28 mouse cellular contexts compared by ENCODE assay signal in the genomic region with DNA sequence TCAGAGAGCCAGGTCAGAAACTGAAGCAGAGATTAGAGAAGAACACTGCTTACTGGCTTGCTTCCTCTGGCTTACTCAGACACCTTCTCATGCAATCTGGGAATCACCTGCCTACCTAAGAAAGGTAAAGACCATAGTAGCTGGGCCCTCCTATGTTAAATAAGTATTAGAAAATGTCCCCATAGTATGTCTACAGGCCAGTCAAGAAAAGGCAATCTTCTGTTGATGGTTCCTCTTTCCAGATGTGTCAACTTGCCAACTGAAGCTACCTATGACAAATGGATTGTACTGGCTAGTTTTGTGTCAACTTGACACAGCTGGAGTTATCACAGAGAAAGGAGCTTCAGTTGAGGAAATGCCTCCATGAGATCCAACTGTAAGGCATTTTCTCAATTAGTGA. TPM values are rescaled to one million over a fixed set of nuclear protein-coding genes. Genes with fewer than 3 reads are reported as not detected.
"Had no signal": no experiment of that assay in that cellular context is flagged by ENCODE, and none has a peak within 500 bp of the region (broad histone marks: within the 10 kb centered on the region; RNA-seq: fewer than 3 reads in every experiment).

No protein-coding gene starts in this region.

- H3K9ac ChIP-seq: embryonic facial prominence, embryonic 12.5 days; embryonic facial prominence, embryonic 13.5 days; embryonic facial prominence, embryonic 15.5 days; forebrain, embryonic 12.5 days; forebrain, embryonic 13.5 days; forebrain, embryonic 15.5 days; forebrain, postnatal 0 days had no signal

- H3K9me3 ChIP-seq: embryonic facial prominence, embryonic 10.5 days; embryonic facial prominence, embryonic 12.5 days; embryonic facial prominence, embryonic 13.5 days; embryonic facial prominence, embryonic 15.5 days; forebrain, embryonic 10.5 days; forebrain, embryonic 12.5 days; forebrain, embryonic 13.5 days; forebrain, embryonic 15.5 days had no signal

- H3K4me2 ChIP-seq: embryonic facial prominence, embryonic 12.5 days; embryonic facial prominence, embryonic 13.5 days; embryonic facial prominence, embryonic 15.5 days; forebrain, embryonic 12.5 days; forebrain, embryonic 13.5 days; forebrain, embryonic 15.5 days had no signal

- H3K27me3 ChIP-seq: embryonic facial prominence, embryonic 12.5 days; embryonic facial prominence, embryonic 13.5 days; embryonic facial prominence, embryonic 15.5 days; forebrain, embryonic 12.5 days; forebrain, embryonic 13.5 days; forebrain, embryonic 15.5 days had no signal

- H3K4me1 ChIP-seq: forebrain, embryonic 15.5 days had no signal

- H3K36me3 ChIP-seq: embryonic facial prominence, embryonic 10.5 days; embryonic facial prominence, embryonic 12.5 days; embryonic facial prominence, embryonic 13.5 days; embryonic facial prominence, embryonic 15.5 days; forebrain, embryonic 10.5 days; forebrain, embryonic 12.5 days; forebrain, embryonic 15.5 days had no signal

- H3K4me3 ChIP-seq: embryonic facial prominence, embryonic 10.5 days; embryonic facial prominence, embryonic 12.5 days; embryonic facial prominence, embryonic 13.5 days; embryonic facial prominence, embryonic 15.5 days; erythroblast, embryonic 14.5 days; forebrain, embryonic 10.5 days; forebrain, embryonic 12.5 days; forebrain, embryonic 13.5 days; forebrain, embryonic 15.5 days; gastrocnemius, adult 2 months; heart, adult 2 months had no signal

- DNase-seq: cerebellum, adult 9-10 months; cerebellum, adult 9-11 months; cerebellum, postnatal 10 days; cerebellum, postnatal 14 days; cerebellum, postnatal 25 days; cerebellum, postnatal 36 days; embryo, embryonic 11 days; forebrain, postnatal 0 days; gastrocnemius, adult 2 months; gastrocnemius, postnatal 10 days; gastrocnemius, postnatal 14 days; gastrocnemius, postnatal 25 days; gastrocnemius, postnatal 36 days; heart, adult 11 months; heart, adult 18-20 months; heart, adult 2 months had no signal

- H3K27ac ChIP-seq: embryonic facial prominence, embryonic 10.5 days; embryonic facial prominence, embryonic 12.5 days; embryonic facial prominence, embryonic 13.5 days; embryonic facial prominence, embryonic 15.5 days; forebrain, embryonic 10.5 days; forebrain, embryonic 12.5 days; forebrain, embryonic 13.5 days; forebrain, embryonic 15.5 days; gastrocnemius, adult 2 months; heart, adult 2 months had no signal

- ATAC-seq: forebrain, embryonic 13.5 days; forebrain, embryonic 14.5 days; forebrain, embryonic 15.5 days; forebrain, embryonic 16.5 days; forebrain, postnatal 0 days had no signal

RNA-seq across cellular contexts. Expression of a gene that starts 40.1 kb away (rescaled TPM):
- total RNA-seq: common myeloid progenitor, adult 5-6 weeks had no signal
- polyA plus RNA-seq: erythroblast, embryonic 14.5 days had no signal
